Mouse (Mus musculus) E14TG2a.4 (cell line): ENCODE measurements around the gene Alg12.
"Not testable (repeated sequence)": the region's sequence is repeated elsewhere in the genome, so short reads cannot be mapped to it uniquely, and the experiment has no call there.

Experiments
- CTCF ChIP-seq: conservative IDR thresholded peaks from 2 replicates; pipeline ENCODE4 v1.5.1; 2014; ENCODE audit warnings: low read length
- NANOG ChIP-seq: IDR thresholded peaks from 2 replicates; pipeline ENCODE4 v1.6.1; 2014; ENCODE audit warnings: borderline replicate concordance, low read length, mixed read lengths

DNA sequence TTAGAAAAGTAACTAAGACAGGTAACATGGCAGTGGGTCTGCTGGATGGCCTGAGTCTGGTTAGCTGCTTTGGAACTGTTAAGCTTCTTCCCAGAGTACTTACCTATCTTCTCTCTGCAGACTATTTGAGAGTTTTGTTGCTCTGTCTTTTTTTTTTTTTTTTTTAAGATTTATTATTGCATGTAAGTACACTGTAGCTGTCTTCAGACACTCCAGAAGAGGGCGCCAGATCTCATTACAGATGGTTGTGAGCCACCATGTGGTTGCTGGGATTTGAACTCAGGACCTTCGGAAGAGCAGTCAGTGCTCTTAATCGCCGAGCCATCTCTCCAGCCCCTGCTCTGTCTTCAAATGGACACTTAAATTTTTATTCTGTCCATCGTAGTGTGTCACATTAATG is 44.5 kb downstream of the Alg12 start:
- TF ChIP-seq CTCF, NANOG: not testable (repeated sequence)
